8 mouse cellular contexts compared by ENCODE assay signal in the genomic region with DNA sequence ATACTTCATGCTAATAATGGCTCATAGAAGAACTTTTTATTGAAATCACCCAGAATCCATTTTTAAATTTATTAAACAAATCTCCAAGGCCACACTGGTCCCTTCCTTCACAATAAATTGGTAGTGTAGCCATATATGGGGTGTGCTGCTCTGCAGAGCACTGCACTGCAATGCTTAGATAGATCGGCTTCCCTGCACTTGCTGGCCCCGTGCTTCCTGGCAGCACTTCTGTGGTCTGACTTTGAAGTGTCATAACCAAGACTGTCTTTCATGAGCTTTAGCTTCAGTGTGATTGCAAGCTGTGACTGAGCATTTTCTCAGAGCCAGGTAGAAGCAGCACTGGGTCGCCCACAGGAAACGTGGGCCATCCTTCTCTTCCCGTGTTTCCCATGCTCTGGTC. TPM values are rescaled to one million over a fixed set of nuclear protein-coding genes. Genes with fewer than 3 reads are reported as not detected.
DNase-seq lines count a peak whose midpoint lies in the region; ATAC-seq lines count a peak whose summit lies in the region.
"Had no signal": no experiment of that assay in that cellular context is flagged by ENCODE, and none has a peak within 500 bp of the region (broad histone marks: within the 10 kb centered on the region; RNA-seq: fewer than 3 reads in every experiment).

No protein-coding gene starts in this region.

- no peaks in the 10 kb centered on the region for H3K9me3 ChIP-seq in kidney, embryonic 16.5 days (ENCODE audit: low read length)

- H3K9ac ChIP-seq in kidney, embryonic 16.5 days (replicated peaks; ENCODE audit: low read length): no peak overlapping the region
- H3K9ac ChIP-seq: lung, embryonic 14.5 days had no signal

- no peaks in the 10 kb centered on the region for H3K27me3 ChIP-seq in kidney, embryonic 16.5 days (ENCODE audit: insufficient read depth, low read length)

- ATAC-seq in CD4-positive, CD25-positive, alpha-beta regulatory T cell, adult 4 months: peak; percentile 91
- ATAC-seq in megakaryocyte-erythroid progenitor cell, adult 5-6 weeks (replicated peaks; ENCODE audit: low FRiP score, low TSS enrichment, poor library complexity, severe bottlenecking): peak; percentile 83
- no peak for ATAC-seq in kidney, embryonic 16.5 days (ENCODE audit: low FRiP score, low TSS enrichment)

- peaks cover 23% of the 10 kb centered on the region for H3K4me1 ChIP-seq in kidney, embryonic 16.5 days (ENCODE audit: insufficient read depth, low read length)

- no peak overlapping the region for H3K27ac ChIP-seq in kidney, embryonic 16.5 days (ENCODE audit: low read length)

- DNase-seq in adrenal gland, postnatal 36 days: peak; percentile 63 to 64
- peak; percentile 50 to 60 for DNase-seq in heart, postnatal 14 days
- DNase-seq in cerebellum, adult 11-12 months: no peak
- no peak for DNase-seq in urinary bladder, adult 18-20 months (ENCODE audit: low spot score in 2 of 2)
- DNase-seq: lung, embryonic 14.5 days had no signal

- 83% methylated on average over 5 of the region's 5 CpGs for WGBS in kidney, embryonic 16.5 days

- no peak overlapping the region for H3K4me2 ChIP-seq in kidney, embryonic 16.5 days (replicated peaks; ENCODE audit: low read depth, low read length)
- H3K4me2 ChIP-seq: lung, embryonic 14.5 days had no signal

- intact Hi-C loops in heart, postnatal 14 days (cut with DNase I): loop anchor here (5.0 kb wide), 1 partner anchor 84 kb away; no protein-coding TSS in a partner anchor

- H3K36me3 ChIP-seq in kidney, embryonic 16.5 days (ENCODE audit: insufficient read depth, low read length): no peaks in the 10 kb centered on the region

- H3K4me3 ChIP-seq in kidney, embryonic 16.5 days (ENCODE audit: low read length): no peak overlapping the region

RNA-seq across cellular contexts. Expression of gene Ppp1r12a, which starts 5.8 kb away (rescaled TPM):
- polyA plus RNA-seq in CD4-positive, CD25-positive, alpha-beta regulatory T cell, adult 4 months (2017; shearing (Covaris generic)): 100 to 1,000 TPM; 272 to 280 TPM
- total RNA-seq in adrenal gland, postnatal 36 days (2021): 100 to 1,000 TPM; 102 to 127 TPM
- 10 to 100 TPM; 76.8 to 81.2 TPM for total RNA-seq in heart, postnatal 14 days (2021)
- 64.2 and 92.2 TPM in 2 replicates for total RNA-seq in megakaryocyte-erythroid progenitor cell, adult 5-6 weeks (2014; fragmentation: Nextera tagmentation)
- 131 and 151 TPM in 2 replicates for total RNA-seq in megakaryocyte-erythroid progenitor cell, adult 5-6 weeks (2017)
- polyA plus RNA-seq in kidney, embryonic 16.5 days (2015; fragmentation: Nextera tagmentation; extraction: Ambion mirVana): 91.1 and 97.7 TPM in 2 replicates

Comparison
In these comparisons a context has a peak if more than half of its experiments do, and no peak if none do; other contexts are left out.
1. DNase-seq: peak in adrenal gland, postnatal 36 days (2 of 2) and heart, postnatal 14 days (2 of 2); none in cerebellum, adult 11-12 months (single experiment) and urinary bladder, adult 18-20 months (0 of 2).